Mouse (Mus musculus): Measurements from ENCODE around the gene Ano6. TPM values are rescaled to one million over a fixed set of nuclear protein-coding genes. Genes with fewer than 3 reads are reported as not detected.

Gene Ano6
- polyA plus RNA-seq, 1 experiment, result 14.8 TPM

DNA sequence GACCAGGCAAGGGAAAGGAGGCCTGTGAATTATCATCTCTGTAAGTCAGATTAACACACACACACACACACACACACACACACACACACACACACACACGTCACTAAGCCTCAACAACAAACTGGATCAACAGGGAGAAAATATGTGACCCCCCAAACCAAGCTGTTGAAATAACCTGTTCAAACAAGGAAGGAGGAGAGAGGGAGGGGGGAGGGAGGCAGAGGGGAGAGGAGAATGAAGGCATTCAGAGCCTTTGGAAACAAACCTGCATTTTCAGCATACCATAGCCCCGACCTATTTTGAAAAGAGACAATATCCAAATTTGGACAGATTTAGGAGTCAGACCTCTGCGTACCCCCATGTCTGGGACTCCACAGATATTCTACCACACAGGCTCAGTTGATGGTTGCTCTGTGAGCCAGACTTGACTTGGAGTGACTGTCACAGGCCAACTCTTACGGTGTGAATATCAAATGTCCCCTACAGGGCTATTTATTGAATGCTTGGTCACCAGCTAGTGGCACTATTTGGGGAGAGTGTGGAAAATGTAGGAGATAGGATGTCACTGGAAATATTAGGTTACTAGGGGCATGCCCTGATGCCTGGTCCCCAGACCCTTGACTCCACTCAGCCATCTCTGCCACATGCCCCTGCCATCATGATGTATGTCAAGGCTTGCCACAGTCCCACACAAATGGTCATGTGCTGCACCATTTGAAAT, 185.7 kb downstream of the Ano6 start:
- H3K4me1 ChIP-seq (ENCODE audit: control insufficient read depth, insufficient read depth, low read length), result no peaks in the 10 kb centered on the region
- 77% methylated on average over 4 of the region's 4 CpGs for WGBS
- TF ChIP-seq CTCF (IDR thresholded peaks at IDR 0.05; ENCODE audit: borderline replicate concordance, insufficient read depth, low read depth, low read length) (no peak), POLR2A (IDR thresholded peaks at IDR 0.05; ENCODE audit: borderline replicate concordance, insufficient read depth, low read length) (no peak)
- no peak overlapping the region for H3K4me3 ChIP-seq (replicated peaks; ENCODE audit: insufficient read depth, low read depth, low read length)
- no peaks in the 10 kb centered on the region for H3K27me3 ChIP-seq (ENCODE audit: control insufficient read depth, insufficient read depth, low read length)
- H3K27ac ChIP-seq (ENCODE audit: insufficient read depth, low read length), result no peak overlapping the region
- DNase-seq, result no peak

DNA sequence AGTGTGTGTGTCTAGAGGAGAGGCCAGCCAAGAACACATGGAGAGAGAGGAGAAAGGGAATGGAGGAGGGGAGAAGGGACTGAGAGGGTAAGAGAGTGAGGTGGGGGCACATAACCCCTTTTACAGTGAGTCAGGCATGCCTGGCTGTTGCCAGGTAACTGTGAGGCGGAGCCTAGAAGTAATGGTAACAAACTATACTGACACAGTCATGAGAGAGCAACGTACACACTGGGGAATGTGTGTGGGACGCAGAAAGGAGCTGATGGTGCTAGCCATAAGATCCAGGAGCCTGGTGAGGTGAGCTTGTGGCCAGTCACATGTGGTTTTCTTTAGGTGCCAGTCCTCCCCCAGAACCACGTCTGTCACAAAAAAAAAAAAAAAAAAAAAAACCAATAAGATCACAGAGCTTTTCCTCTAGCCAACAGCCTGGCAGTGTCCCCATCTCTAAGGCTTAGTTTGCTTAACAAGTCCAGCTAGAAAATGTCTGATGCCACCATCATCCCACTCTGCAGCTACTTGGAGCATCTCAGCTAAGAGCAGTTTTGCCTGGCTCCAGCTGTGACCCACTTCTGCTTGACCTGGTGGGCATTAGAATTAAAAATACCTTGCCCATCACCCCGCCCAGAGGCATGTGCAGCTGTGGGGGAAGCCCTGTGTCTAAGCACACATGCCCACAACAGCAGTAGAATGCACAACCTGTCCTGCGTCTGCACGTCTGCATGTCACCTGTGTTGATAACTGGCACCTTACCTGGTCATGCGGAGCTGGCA, 186.7 kb downstream of the Ano6 start:
- no peak overlapping the region for H3K4me3 ChIP-seq (replicated peaks; ENCODE audit: insufficient read depth, low read depth, low read length)
- WGBS, result 69% methylated on average over 8 of the region's 8 CpGs
- DNase-seq, result no peak
- H3K27me3 ChIP-seq (ENCODE audit: control insufficient read depth, insufficient read depth, low read length), result no peaks in the 10 kb centered on the region
- H3K4me1 ChIP-seq (ENCODE audit: control insufficient read depth, insufficient read depth, low read length), result no peaks in the 10 kb centered on the region
- no peak overlapping the region for H3K27ac ChIP-seq (ENCODE audit: insufficient read depth, low read length)
- TF ChIP-seq CTCF (IDR thresholded peaks at IDR 0.05; ENCODE audit: borderline replicate concordance, insufficient read depth, low read depth, low read length) (no peak), POLR2A (IDR thresholded peaks at IDR 0.05; ENCODE audit: borderline replicate concordance, insufficient read depth, low read length) (no peak)

DNA sequence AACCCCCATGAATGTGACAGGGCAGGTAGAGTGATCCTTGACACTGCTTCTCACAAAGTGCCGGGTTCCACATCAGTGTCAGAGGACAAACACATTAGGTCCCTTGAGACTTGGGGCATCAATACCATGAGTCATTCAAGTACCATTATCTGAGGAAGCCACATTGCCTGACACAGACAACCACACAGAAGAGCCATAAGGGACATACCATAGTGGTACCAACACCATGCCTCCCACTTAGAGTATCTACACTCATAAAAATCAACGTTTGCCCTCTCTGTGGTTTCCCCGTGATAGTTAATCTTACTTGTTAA, 187.3 kb downstream of the Ano6 start:
- no peak for DNase-seq
- no peak for TF ChIP-seq POLR2A (IDR thresholded peaks at IDR 0.05; ENCODE audit: borderline replicate concordance, insufficient read depth, low read length)
- TF ChIP-seq CTCF (IDR thresholded peaks at IDR 0.05; ENCODE audit: borderline replicate concordance, insufficient read depth, low read depth, low read length), result no peak
- no peak overlapping the region for H3K27ac ChIP-seq (ENCODE audit: insufficient read depth, low read length)
- no peak overlapping the region for H3K4me3 ChIP-seq (replicated peaks; ENCODE audit: insufficient read depth, low read depth, low read length)
- H3K27me3 ChIP-seq (ENCODE audit: control insufficient read depth, insufficient read depth, low read length), result no peaks in the 10 kb centered on the region
- 88% methylated on average over 3 of the region's 3 CpGs for WGBS
- no peaks in the 10 kb centered on the region for H3K4me1 ChIP-seq (ENCODE audit: control insufficient read depth, insufficient read depth, low read length)

DNA sequence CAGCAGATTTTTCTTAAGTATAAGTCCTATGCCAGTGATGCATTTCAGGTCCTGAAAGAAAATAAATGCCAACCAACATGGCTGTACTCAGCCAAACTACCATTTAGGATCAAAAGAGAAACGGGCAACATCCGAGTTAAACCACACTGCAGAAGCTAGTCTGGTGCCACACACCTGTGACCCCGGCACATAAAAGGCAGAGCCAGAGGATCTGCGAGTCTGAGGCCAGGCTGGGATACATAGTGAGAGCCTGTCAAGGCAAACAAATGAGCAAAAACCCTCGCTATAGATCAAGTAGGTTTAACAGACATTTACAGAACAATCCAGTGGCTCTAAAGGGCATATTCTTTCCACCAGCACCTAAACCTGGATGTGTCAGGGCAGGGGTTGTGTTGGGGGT, 190.0 kb downstream of the Ano6 start:
- Histone ChIP-seq H3K27me3 (ENCODE audit: control insufficient read depth, insufficient read depth, low read length) (no peaks in the 10 kb centered on the region), H3K4me1 (ENCODE audit: control insufficient read depth, insufficient read depth, low read length) (no peaks in the 10 kb centered on the region), H3K4me3 (replicated peaks; ENCODE audit: insufficient read depth, low read depth, low read length) (no peak overlapping the region), H3K27ac (ENCODE audit: insufficient read depth, low read length) (no peak overlapping the region)
- 78% methylated on average over 5 of the region's 5 CpGs for WGBS
- TF ChIP-seq CTCF (IDR thresholded peaks at IDR 0.05; ENCODE audit: borderline replicate concordance, insufficient read depth, low read depth, low read length), result no peak
- no peak for TF ChIP-seq POLR2A (IDR thresholded peaks at IDR 0.05; ENCODE audit: borderline replicate concordance, insufficient read depth, low read length)
- DNase-seq, result no peak

DNA sequence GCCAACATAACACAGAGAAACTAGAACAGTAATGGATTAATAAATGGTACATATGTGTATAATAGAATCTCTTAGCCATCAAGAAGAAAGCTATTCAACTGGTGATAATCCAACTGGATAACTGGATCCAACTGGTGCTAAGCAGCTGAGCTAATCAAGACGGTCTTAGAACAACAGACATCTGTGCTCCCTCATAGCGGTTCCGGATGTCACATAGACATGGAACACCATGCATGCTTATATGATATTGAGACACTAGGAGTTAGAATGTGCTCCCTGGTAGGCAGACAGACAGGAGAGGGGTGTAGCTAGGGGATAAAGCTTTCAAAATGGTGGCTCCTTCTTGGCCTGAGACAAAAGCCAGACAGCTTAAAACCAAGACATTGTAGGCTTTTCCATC, 197.3 kb downstream of the Ano6 start:
- no peak for DNase-seq
- Histone ChIP-seq H3K4me1 (ENCODE audit: control insufficient read depth, insufficient read depth, low read length) (no peaks in the 10 kb centered on the region), H3K27me3 (ENCODE audit: control insufficient read depth, insufficient read depth, low read length) (no peaks in the 10 kb centered on the region), H3K27ac (ENCODE audit: insufficient read depth, low read length) (no peak overlapping the region), H3K4me3 (replicated peaks; ENCODE audit: insufficient read depth, low read depth, low read length) (no peak overlapping the region)
- TF ChIP-seq CTCF (IDR thresholded peaks at IDR 0.05; ENCODE audit: borderline replicate concordance, insufficient read depth, low read depth, low read length), result no peak
- no peak for TF ChIP-seq POLR2A (IDR thresholded peaks at IDR 0.05; ENCODE audit: borderline replicate concordance, insufficient read depth, low read length)
- WGBS, result 84% methylated on average over 3 of the region's 3 CpGs

DNA sequence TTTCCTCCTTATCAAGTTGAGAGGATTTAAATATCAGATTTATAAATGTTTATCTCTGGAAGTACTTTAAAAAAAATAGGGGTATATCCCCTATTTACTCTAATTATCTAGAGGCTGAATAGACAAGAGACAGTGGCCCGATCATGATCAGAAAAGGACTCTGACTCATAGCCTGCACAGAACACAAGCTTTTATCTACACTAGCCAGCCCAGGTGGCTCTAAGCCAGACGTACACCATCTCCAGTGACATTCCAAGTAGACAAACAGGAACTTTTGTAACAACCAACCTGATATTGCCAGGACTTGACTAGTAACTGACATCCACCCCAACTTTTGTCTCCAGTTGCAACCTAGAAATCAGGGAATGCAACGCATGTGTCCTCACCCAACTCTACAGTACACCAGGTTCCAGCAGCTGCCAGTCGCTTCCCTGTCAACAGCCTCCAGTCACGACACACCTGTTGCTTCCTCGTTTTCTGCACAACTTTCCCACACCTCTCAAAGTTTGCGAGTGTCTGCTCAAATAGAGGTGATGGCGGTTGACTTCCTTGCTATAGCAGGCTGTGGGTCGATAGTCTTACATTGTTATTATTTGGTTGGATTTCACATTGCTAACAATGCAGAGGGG, 199.0 kb downstream of the Ano6 start:
- DNase-seq, result no peak
- H3K27ac ChIP-seq (ENCODE audit: insufficient read depth, low read length), result no peak overlapping the region
- no peaks in the 10 kb centered on the region for H3K4me1 ChIP-seq (ENCODE audit: control insufficient read depth, insufficient read depth, low read length)
- TF ChIP-seq POLR2A (IDR thresholded peaks at IDR 0.05; ENCODE audit: borderline replicate concordance, insufficient read depth, low read length), result no peak
- TF ChIP-seq CTCF (IDR thresholded peaks at IDR 0.05; ENCODE audit: borderline replicate concordance, insufficient read depth, low read depth, low read length), result no peak
- no peak overlapping the region for H3K4me3 ChIP-seq (replicated peaks; ENCODE audit: insufficient read depth, low read depth, low read length)
- 78% methylated on average over 9 of the region's 9 CpGs for WGBS
- no peaks in the 10 kb centered on the region for H3K27me3 ChIP-seq (ENCODE audit: control insufficient read depth, insufficient read depth, low read length)

DNA sequence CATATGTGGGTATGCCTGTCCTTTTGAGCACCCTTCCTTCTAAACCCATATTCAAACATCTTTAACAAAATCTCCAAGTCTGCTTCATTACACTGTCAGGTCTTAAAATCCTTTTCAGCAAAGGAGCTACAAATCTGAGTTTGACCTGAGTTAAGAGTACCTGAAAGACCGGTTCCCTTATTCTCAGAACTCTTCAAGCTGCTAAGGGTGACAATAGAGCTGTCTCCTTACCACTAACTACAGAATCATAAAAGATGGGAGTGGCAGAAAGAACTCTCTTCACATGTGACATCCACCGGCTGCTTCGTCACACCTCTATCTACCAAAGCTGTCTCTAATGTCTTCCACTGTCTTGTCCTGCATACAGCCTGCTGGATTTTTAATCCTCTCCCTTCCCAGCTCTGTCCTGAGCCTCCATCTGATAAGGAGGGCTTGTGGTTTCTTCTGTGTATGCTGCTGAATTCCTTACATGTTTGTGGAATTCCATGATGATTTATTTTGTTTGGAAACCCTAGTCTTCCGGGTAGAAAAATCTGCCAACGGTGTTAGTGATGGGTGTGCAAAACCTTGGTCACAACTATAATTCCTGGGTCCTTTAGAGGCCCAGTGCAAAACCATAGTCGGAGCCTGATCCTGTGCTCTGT, 212.4 kb downstream of the Ano6 start:
- Histone ChIP-seq H3K27me3 (ENCODE audit: control insufficient read depth, insufficient read depth, low read length) (no peaks in the 10 kb centered on the region), H3K27ac (ENCODE audit: insufficient read depth, low read length) (no peak overlapping the region), H3K4me3 (replicated peaks; ENCODE audit: insufficient read depth, low read depth, low read length) (no peak overlapping the region), H3K4me1 (ENCODE audit: control insufficient read depth, insufficient read depth, low read length) (no peaks in the 10 kb centered on the region)
- DNase-seq, result no peak
- TF ChIP-seq POLR2A (IDR thresholded peaks at IDR 0.05; ENCODE audit: borderline replicate concordance, insufficient read depth, low read length), result no peak
- TF ChIP-seq CTCF (IDR thresholded peaks at IDR 0.05; ENCODE audit: borderline replicate concordance, insufficient read depth, low read depth, low read length), result no peak
- WGBS, result 89% methylated on average over 6 of the region's 6 CpGs

Data from cerebellum, adult 2 months (tissue).